Mouse (Mus musculus): ENCODE measurements around the gene Rps6kl1.

DNA sequence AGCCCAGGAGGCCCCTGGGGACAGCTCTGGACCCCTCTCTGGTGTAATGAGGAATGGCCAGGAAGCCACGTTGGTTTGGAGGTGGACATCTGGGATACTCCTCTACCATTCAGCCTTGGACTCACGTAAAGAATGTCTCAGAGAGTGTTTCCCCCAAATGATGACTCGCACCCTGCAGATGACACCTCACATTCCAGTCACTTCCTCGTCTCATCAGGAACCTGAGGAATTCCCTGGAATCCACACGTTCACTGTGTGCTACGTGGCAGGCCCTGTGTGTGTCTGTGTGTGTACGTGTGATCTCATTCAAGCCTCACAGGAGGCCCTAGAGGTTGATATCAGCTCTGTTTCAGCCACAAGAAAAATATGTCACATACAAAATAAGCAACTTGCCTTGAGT is 35.3 kb upstream of the Rps6kl1 start:
- TF ChIP-seq CTCF (IDR thresholded peaks at IDR 0.05; ENCODE audit: borderline replicate concordance, insufficient read depth, low read length) (no peak), POLR2A (IDR thresholded peaks at IDR 0.05; ENCODE audit: low read depth, low read length) (no peak)

Measured in embryonic fibroblast, embryonic 13.5 days (primary cell).